Mouse (Mus musculus): ENCODE results near the gene Kmt2a. TPM values are rescaled to one million over a fixed set of nuclear protein-coding genes. Genes with fewer than 3 reads are reported as not detected.

The Kmt2a gene
- polyA plus RNA-seq, 1 experiment from 2014 or later: 14.1 TPM

- Histone ChIP-seq H3K9ac (ENCODE audit: low read depth, low read length) (peak overlapping the region; percentile 89), H3K4me3 (ENCODE audit: low read depth, low read length) (peak overlapping the region; percentile 78), H3K9me3 (replicated peaks; ENCODE audit: control insufficient read depth, low read length, poor library complexity, severe bottlenecking) (no peaks in the 10 kb centered on the region), H3K4me1 (ENCODE audit: control insufficient read depth, insufficient read depth, low read length) (peaks cover 20% of the 10 kb centered on the region), H3K27me3 (ENCODE audit: control insufficient read depth, insufficient read depth, low read depth, low read length) (no peaks in the 10 kb centered on the region), H3K36me3 (ENCODE audit: control insufficient read depth, insufficient read depth, low read length) (no peaks in the 10 kb centered on the region), H3K4me2 (ENCODE audit: low read length) (peak overlapping the region; percentile 92), H3K27ac (ENCODE audit: low read length) (peak overlapping the region; percentile 98)
- peak; percentile 33 for ATAC-seq
- 0% methylated on average over 21 of the region's 21 CpGs for WGBS
Observed at GRCm38 (mm10) chr9:44882981-44883569, 2.0 kb upstream of the Kmt2a start.

DNA sequence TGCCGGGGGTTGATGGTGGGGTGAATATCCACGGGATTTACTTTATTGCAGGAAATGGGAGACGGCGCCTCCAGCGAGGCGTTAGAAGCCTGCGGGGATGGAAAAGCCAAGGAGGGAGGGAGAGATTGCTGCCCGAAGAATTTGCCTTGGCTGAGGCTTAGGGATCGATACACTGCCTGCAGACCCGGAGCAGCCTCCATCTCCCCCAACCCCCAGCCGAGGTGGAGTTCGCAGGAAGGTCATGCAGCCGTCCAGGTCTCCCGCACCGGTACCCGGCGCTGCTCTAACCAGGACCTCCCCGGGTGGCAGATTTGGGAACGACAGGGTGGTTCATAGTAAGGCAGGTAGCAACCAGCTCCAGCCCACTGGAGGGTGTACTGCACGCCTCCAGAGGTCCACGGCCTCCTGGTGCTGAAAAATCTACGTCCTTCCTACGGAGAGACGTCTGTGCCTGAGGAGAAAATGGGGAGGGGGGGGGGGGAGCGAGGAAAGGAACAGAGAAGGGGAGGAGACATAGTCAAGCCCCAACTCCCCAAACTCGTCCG lies 1.4 kb upstream of the Kmt2a start:
- Histone ChIP-seq H3K4me3 (ENCODE audit: low read depth, low read length) (peak overlapping the region; percentile 78), H3K27ac (ENCODE audit: low read length) (peak overlapping the region; percentile 98), H3K9me3 (replicated peaks; ENCODE audit: control insufficient read depth, low read length, poor library complexity, severe bottlenecking) (no peaks in the 10 kb centered on the region), H3K27me3 (ENCODE audit: control insufficient read depth, insufficient read depth, low read depth, low read length) (no peaks in the 10 kb centered on the region), H3K36me3 (ENCODE audit: control insufficient read depth, insufficient read depth, low read length) (no peaks in the 10 kb centered on the region), H3K9ac (ENCODE audit: low read depth, low read length) (peak overlapping the region; percentile 89), H3K4me2 (ENCODE audit: low read length) (peak overlapping the region; percentile 92), H3K4me1 (ENCODE audit: control insufficient read depth, insufficient read depth, low read length) (peaks cover 26% of the 10 kb centered on the region)
- peak; percentile 56 for ATAC-seq
- 0% methylated on average over 26 of the region's 27 CpGs for WGBS

DNA sequence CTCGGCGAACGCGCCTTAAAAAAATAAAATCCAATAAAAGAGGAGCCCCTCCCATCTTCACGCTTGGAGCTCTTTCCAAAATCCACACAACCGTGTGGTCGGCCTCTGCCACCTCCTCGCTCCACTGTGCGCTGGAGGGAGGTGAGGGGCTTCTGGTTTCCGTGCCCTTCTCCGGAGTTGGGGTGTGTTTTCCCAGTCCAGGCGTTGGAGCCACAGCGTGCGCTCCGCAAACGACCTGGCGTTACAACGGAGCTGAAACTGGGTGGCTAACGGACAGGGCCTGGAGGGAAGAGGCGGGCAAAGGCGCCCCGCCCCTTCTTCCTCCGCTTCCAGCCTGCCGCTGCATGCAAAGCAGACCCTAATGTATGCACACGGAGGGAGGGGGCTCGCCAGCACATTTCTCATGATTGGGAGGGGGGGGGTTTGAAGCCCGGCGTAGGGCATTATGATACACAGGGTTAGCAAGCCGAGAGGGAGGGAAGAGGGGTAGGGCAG lies 892 bp upstream of the Kmt2a start:
- WGBS: under 1% methylated on average over 29 of the region's 29 CpGs
- H3K27me3 ChIP-seq (ENCODE audit: control insufficient read depth, insufficient read depth, low read depth, low read length): no peaks in the 10 kb centered on the region
- H3K4me2 ChIP-seq (ENCODE audit: low read length): peak overlapping the region; percentile 92
- H3K4me3 ChIP-seq (ENCODE audit: low read depth, low read length): peak overlapping the region; percentile 78
- peak overlapping the region; percentile 98 for H3K27ac ChIP-seq (ENCODE audit: low read length)
- no peaks in the 10 kb centered on the region for H3K9me3 ChIP-seq (replicated peaks; ENCODE audit: control insufficient read depth, low read length, poor library complexity, severe bottlenecking)
- H3K36me3 ChIP-seq (ENCODE audit: control insufficient read depth, insufficient read depth, low read length): no peaks in the 10 kb centered on the region
- ATAC-seq: peak; percentile 75
- peak overlapping the region; percentile 89 for H3K9ac ChIP-seq (ENCODE audit: low read depth, low read length)
- H3K4me1 ChIP-seq (ENCODE audit: control insufficient read depth, insufficient read depth, low read length): peaks cover 31% of the 10 kb centered on the region

DNA sequence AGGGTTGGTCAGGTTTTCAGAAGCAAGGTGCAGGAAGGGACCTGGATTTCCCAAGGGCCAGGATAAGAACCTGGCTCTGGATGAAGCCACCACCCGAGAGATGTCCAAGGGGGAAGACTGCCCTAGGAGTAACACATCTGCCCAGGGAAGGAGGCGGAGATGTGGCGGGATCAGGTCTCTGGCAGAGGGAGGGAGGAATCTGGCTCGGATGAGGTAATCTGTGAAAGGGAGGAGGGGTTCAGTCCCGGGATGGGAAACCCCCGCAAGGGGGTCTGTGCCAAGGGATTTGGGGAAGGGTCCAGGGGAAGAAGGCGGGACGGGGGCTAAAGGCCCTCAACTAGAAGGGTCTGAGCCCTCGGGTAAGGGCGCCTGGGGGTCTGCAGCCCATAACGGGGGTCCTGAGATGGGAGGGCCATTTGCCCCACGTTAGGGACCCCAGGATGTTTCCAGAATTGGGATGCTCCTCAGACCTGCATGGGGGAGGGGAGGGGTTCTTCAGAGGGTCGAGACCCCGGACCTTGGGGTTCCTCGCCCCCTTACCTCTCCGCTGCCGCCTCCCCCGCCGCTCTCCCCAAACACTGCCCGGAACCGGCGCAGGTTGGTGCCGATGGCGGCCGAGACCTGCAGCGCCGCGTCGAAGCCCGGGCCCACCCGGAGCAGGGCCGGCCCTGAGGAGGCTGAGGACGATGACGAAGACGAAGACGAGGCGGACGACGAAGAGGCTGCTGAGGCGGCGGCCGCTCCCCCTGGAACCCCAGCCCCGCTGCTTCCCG lies 601 bp downstream of the Kmt2a start:
- Histone ChIP-seq H3K27ac (ENCODE audit: low read length) (peak overlapping the region; percentile 98), H3K4me1 (ENCODE audit: control insufficient read depth, insufficient read depth, low read length) (peaks cover 44% of the 10 kb centered on the region), H3K27me3 (ENCODE audit: control insufficient read depth, insufficient read depth, low read depth, low read length) (no peaks in the 10 kb centered on the region), H3K4me2 (ENCODE audit: low read length) (peak overlapping the region; percentile 89), H3K36me3 (ENCODE audit: control insufficient read depth, insufficient read depth, low read length) (no peaks in the 10 kb centered on the region), H3K4me3 (ENCODE audit: low read depth, low read length) (peak overlapping the region; percentile 78), H3K9me3 (replicated peaks; ENCODE audit: control insufficient read depth, low read length, poor library complexity, severe bottlenecking) (no peaks in the 10 kb centered on the region), H3K9ac (ENCODE audit: low read depth, low read length) (peak overlapping the region; percentile 84)
- peak; percentile 12; the same call in 1 of the 2 replicates for ATAC-seq
- under 1% methylated on average over 39 of the region's 44 CpGs for WGBS

DNA sequence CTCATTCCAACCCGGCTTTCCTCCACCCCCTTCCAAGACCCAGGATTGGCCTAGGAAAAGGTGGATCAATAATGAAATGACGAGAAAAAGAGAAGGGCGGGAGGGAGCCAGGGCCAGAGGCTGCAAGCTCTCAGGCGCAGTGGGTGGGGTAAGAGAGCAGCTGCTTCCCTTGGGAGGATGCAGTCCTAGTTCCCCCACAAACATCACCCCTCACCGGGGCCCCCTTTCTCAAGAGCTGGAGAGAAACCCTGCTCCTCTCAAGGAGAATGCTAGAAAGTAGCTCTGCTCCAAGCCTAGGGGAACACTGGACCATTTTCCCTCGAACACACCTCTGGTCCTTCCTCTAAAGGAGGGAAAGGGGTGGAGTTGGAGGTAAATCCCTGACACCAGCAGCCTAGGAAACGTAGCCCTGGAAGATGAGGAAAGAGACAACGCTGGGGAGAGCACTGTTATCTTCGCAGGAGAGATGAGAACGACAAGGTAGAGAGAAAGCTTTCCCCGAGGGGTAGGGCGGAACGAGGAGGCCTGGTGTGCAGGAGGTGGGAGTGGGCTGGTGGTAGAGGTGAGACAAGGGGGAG lies 1.3 kb downstream of the Kmt2a start:
- Histone ChIP-seq H3K9ac (ENCODE audit: low read depth, low read length) (peak overlapping the region; percentile 84), H3K4me1 (ENCODE audit: control insufficient read depth, insufficient read depth, low read length) (peaks cover 50% of the 10 kb centered on the region), H3K4me3 (ENCODE audit: low read depth, low read length) (peak overlapping the region; percentile 78), H3K4me2 (ENCODE audit: low read length) (peak overlapping the region; percentile 89), H3K27ac (ENCODE audit: low read length) (peak overlapping the region; percentile 98), H3K36me3 (ENCODE audit: control insufficient read depth, insufficient read depth, low read length) (no peaks in the 10 kb centered on the region), H3K27me3 (ENCODE audit: control insufficient read depth, insufficient read depth, low read depth, low read length) (no peaks in the 10 kb centered on the region), H3K9me3 (replicated peaks; ENCODE audit: control insufficient read depth, low read length, poor library complexity, severe bottlenecking) (no peaks in the 10 kb centered on the region)
- ATAC-seq: no peak
- under 1% methylated on average over 13 of the region's 13 CpGs for WGBS

DNA sequence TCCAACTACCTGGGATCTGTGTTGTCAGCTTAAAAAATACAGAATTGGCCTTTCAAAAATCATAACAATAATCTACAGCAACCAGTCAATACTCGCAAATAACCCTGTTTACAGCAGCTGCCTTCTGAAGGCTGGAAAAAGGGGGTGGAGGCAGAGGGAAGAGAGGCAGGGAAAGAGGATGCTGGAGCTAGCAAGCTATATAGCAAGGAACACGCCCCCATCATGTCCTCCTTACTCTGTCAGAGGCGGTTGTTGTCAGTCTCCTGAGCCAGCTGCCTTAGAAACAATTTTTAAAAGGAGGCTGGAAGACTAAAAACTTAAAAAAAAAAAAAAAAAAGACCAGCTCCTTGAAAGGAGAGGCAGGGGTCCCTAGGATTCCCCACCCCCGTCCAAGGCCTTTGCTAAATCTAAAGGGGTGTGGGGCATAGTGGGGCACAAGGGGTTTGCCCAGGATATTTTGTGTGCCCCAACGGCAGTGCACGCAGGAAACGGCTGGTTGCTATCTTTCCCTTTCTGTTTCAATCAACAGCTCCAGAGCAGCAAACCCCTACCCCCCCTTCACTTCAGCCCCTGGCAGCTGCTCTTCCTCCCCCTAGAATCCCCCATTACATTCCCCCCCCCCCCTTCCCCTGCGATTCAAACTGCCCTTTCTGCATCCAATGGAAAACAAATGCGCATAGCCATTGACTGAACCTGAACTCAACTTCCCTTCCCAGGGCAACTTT lies 2.2 kb downstream of the Kmt2a start:
- 14% methylated on average over 9 of the region's 9 CpGs for WGBS
- no peak for ATAC-seq
- Histone ChIP-seq H3K9me3 (replicated peaks; ENCODE audit: control insufficient read depth, low read length, poor library complexity, severe bottlenecking) (no peaks in the 10 kb centered on the region), H3K4me1 (ENCODE audit: control insufficient read depth, insufficient read depth, low read length) (peaks cover 58% of the 10 kb centered on the region), H3K27ac (ENCODE audit: low read length) (peak overlapping the region; percentile 98), H3K27me3 (ENCODE audit: control insufficient read depth, insufficient read depth, low read depth, low read length) (no peaks in the 10 kb centered on the region), H3K4me2 (ENCODE audit: low read length) (peak overlapping the region; percentile 89), H3K9ac (ENCODE audit: low read depth, low read length) (peak overlapping the region; percentile 84), H3K4me3 (ENCODE audit: low read depth, low read length) (peak overlapping the region; percentile 78), H3K36me3 (ENCODE audit: control insufficient read depth, insufficient read depth, low read length) (no peaks in the 10 kb centered on the region)

DNA sequence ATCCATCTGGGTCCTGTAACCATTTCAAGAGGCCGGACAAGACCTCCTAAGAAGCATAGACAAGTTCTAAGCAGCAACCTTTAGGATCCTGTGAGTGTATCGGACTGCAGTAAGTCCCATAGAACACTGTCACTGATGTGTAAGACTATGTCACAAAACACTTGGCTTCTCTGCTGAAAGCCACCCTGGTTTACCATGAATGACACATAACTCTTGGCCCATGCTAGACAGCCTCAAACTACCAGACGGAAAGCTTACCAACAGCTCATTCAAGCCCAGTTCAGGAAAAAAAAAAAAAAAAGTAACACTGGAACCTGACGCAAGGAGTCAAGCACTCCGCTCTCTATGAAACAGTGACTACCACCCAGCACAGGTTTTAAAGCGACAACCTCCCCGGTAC lies 3.4 kb downstream of the Kmt2a start:
- H3K9ac ChIP-seq (ENCODE audit: low read depth, low read length): no peak overlapping the region
- peak overlapping the region; percentile 3; the same call in 1 of the 2 replicates for H3K4me2 ChIP-seq (ENCODE audit: low read length)
- no peak overlapping the region for H3K4me3 ChIP-seq (ENCODE audit: low read depth, low read length)
- no peaks in the 10 kb centered on the region for H3K27me3 ChIP-seq (ENCODE audit: control insufficient read depth, insufficient read depth, low read depth, low read length)
- 85% methylated on average over 7 of the region's 7 CpGs for WGBS
- no peaks in the 10 kb centered on the region for H3K36me3 ChIP-seq (ENCODE audit: control insufficient read depth, insufficient read depth, low read length)
- H3K9me3 ChIP-seq (replicated peaks; ENCODE audit: control insufficient read depth, low read length, poor library complexity, severe bottlenecking): no peaks in the 10 kb centered on the region
- no peak overlapping the region for H3K27ac ChIP-seq (ENCODE audit: low read length)
- ATAC-seq: no peak
- H3K4me1 ChIP-seq (ENCODE audit: control insufficient read depth, insufficient read depth, low read length): peaks cover 66% of the 10 kb centered on the region

DNA sequence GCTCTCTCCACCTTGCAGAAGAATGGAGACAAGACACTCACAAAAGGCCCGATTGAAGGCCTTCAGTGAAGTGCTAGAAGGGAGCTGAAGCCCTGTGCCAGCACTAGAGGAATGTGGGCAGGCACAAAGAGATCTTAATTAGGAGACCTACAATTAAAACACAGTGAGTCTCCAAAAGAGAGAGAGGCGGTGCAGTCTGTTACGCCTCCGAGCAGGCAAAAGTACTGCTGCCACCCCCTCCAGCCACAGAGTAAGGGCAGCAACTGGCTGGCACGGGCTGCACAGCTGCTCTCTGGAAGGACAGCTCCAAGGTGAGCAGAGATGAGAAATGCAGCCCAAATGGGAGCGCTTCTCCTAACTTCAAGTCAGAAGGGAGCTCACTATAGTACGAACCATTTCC lies 5.6 kb downstream of the Kmt2a start:
- no peak overlapping the region for H3K9ac ChIP-seq (ENCODE audit: low read depth, low read length)
- H3K27ac ChIP-seq (ENCODE audit: low read length): no peak overlapping the region
- peak overlapping the region; percentile 18; the same call in 1 of the 2 replicates for H3K4me2 ChIP-seq (ENCODE audit: low read length)
- H3K9me3 ChIP-seq (replicated peaks; ENCODE audit: control insufficient read depth, low read length, poor library complexity, severe bottlenecking): no peaks in the 10 kb centered on the region
- 52% methylated on average over 7 of the region's 7 CpGs for WGBS
- ATAC-seq: no peak
- no peaks in the 10 kb centered on the region for H3K36me3 ChIP-seq (ENCODE audit: control insufficient read depth, insufficient read depth, low read length)
- H3K4me3 ChIP-seq (ENCODE audit: low read depth, low read length): no peak overlapping the region
- H3K4me1 ChIP-seq (ENCODE audit: control insufficient read depth, insufficient read depth, low read length): peaks cover 67% of the 10 kb centered on the region
- no peaks in the 10 kb centered on the region for H3K27me3 ChIP-seq (ENCODE audit: control insufficient read depth, insufficient read depth, low read depth, low read length)
